Mouse (Mus musculus) megakaryocyte progenitor cell, adult 5-6 weeks (primary cell): ENCODE measurements at regions not wholly inside any gene's neighbourhood (a gene's known extent, or its start where the extent isn't known, plus 50 kb on each side); places are given as distances from the start of the nearest gene placed in this dataset.

Experiments used
- ATAC-seq: replicated peaks from 2 replicates; pipeline ENCODE4 v1.8.0; 2016; ENCODE audit warnings: mild to moderate bottlenecking, moderate TSS enrichment, inconsistent platforms; ENCODE audit not compliant: poor library complexity

- ATAC-seq, result peak; percentile 90
Observed at GRCm38 (mm10) chr13:85639376-85640229, 350.7 kb upstream of the Rasa1 start.

- peak; percentile 87 for ATAC-seq
Observed at GRCm38 (mm10) chr13:85629506-85630175, 340.7 kb upstream of the Rasa1 start.
